Mouse (Mus musculus): ENCODE measurements around the gene Trpc7. TPM values are rescaled to one million over a fixed set of nuclear protein-coding genes. Genes with fewer than 3 reads are reported as not detected.

The Trpc7 gene
- polyA plus RNA-seq, 1 experiment from 2014 or later = 6.6 TPM

- ATAC-seq = peak; percentile 43; the same call in 1 of the 2 replicates
- peak overlapping the region; percentile 76 for H3K27ac ChIP-seq (ENCODE audit: low read length)
- 0 out of 2 replicates have a peak, but pooled peaks cover 2% of the 10 kb centered on the region for H3K27me3 ChIP-seq (ENCODE audit: control insufficient read depth, insufficient read depth, low read depth, low read length)
- peaks cover 29% of the 10 kb centered on the region for H3K4me1 ChIP-seq (ENCODE audit: control insufficient read depth, insufficient read depth, low read length)
- H3K4me3 ChIP-seq (ENCODE audit: low read depth, low read length) = no peak overlapping the region
- H3K9ac ChIP-seq (ENCODE audit: low read depth, low read length) = peak overlapping the region; percentile 26; the same call in 1 of the 2 replicates
- H3K4me2 ChIP-seq (ENCODE audit: low read length) = no peak overlapping the region
- 39% methylated on average over 13 of the region's 13 CpGs for WGBS
- no peaks in the 10 kb centered on the region for H3K36me3 ChIP-seq (ENCODE audit: control insufficient read depth, insufficient read depth, low read length)
- no peaks in the 10 kb centered on the region for H3K9me3 ChIP-seq (replicated peaks; ENCODE audit: control insufficient read depth, low read length, poor library complexity, severe bottlenecking)
Observed at GRCm38 (mm10) chr13:56780746-56781469, 114.9 kb downstream of the Trpc7 start.

- no peaks in the 10 kb centered on the region for H3K9me3 ChIP-seq (replicated peaks; ENCODE audit: control insufficient read depth, low read length, poor library complexity, severe bottlenecking)
- H3K4me2 ChIP-seq (ENCODE audit: low read length) = peak overlapping the region; percentile 29
- 4% methylated on average over 5 of the region's 5 CpGs for WGBS
- peak; percentile 86 for ATAC-seq
- peak overlapping the region; percentile 87 for H3K27ac ChIP-seq (ENCODE audit: low read length)
- peaks cover 30% of the 10 kb centered on the region for H3K4me1 ChIP-seq (ENCODE audit: control insufficient read depth, insufficient read depth, low read length)
- H3K36me3 ChIP-seq (ENCODE audit: control insufficient read depth, insufficient read depth, low read length) = no peaks in the 10 kb centered on the region
- peak overlapping the region; percentile 31; the same call in 1 of the 2 replicates for H3K9ac ChIP-seq (ENCODE audit: low read depth, low read length)
- H3K4me3 ChIP-seq (ENCODE audit: low read depth, low read length) = no peak overlapping the region
- 0 out of 2 replicates have a peak, but pooled peaks cover 2% of the 10 kb centered on the region for H3K27me3 ChIP-seq (ENCODE audit: control insufficient read depth, insufficient read depth, low read depth, low read length)
Observed at GRCm38 (mm10) chr13:56774304-56774703, 121.5 kb downstream of the Trpc7 start.

GRCm38 (mm10) chr13:56773262-56773870 lies 122.4 kb downstream of the Trpc7 start:
- Histone ChIP-seq H3K27me3 (ENCODE audit: control insufficient read depth, insufficient read depth, low read depth, low read length) (0 out of 2 replicates have a peak, but pooled peaks cover 2% of the 10 kb centered on the region), H3K27ac (ENCODE audit: low read length) (peak overlapping the region; percentile 87), H3K4me2 (ENCODE audit: low read length) (no peak overlapping the region), H3K4me1 (ENCODE audit: control insufficient read depth, insufficient read depth, low read length) (peaks cover 32% of the 10 kb centered on the region), H3K9ac (ENCODE audit: low read depth, low read length) (no peak overlapping the region), H3K36me3 (ENCODE audit: control insufficient read depth, insufficient read depth, low read length) (no peaks in the 10 kb centered on the region), H3K4me3 (ENCODE audit: low read depth, low read length) (no peak overlapping the region), H3K9me3 (replicated peaks; ENCODE audit: control insufficient read depth, low read length, poor library complexity, severe bottlenecking) (no peaks in the 10 kb centered on the region)
- no peak for ATAC-seq
- WGBS = 62% methylated on average over 14 of the region's 14 CpGs

GRCm38 (mm10) chr13:56772592-56772991 lies 123.2 kb downstream of the Trpc7 start:
- H3K9ac ChIP-seq (ENCODE audit: low read depth, low read length) = no peak overlapping the region
- 0 out of 2 replicates have a peak, but pooled peaks cover 2% of the 10 kb centered on the region for H3K27me3 ChIP-seq (ENCODE audit: control insufficient read depth, insufficient read depth, low read depth, low read length)
- no peak overlapping the region for H3K4me3 ChIP-seq (ENCODE audit: low read depth, low read length)
- H3K4me1 ChIP-seq (ENCODE audit: control insufficient read depth, insufficient read depth, low read length) = peaks cover 32% of the 10 kb centered on the region
- H3K27ac ChIP-seq (ENCODE audit: low read length) = no peak overlapping the region
- H3K36me3 ChIP-seq (ENCODE audit: control insufficient read depth, insufficient read depth, low read length) = no peaks in the 10 kb centered on the region
- WGBS = 42% methylated on average over 3 of the region's 3 CpGs
- no peaks in the 10 kb centered on the region for H3K9me3 ChIP-seq (replicated peaks; ENCODE audit: control insufficient read depth, low read length, poor library complexity, severe bottlenecking)
- ATAC-seq = no peak
- no peak overlapping the region for H3K4me2 ChIP-seq (ENCODE audit: low read length)

DNA sequence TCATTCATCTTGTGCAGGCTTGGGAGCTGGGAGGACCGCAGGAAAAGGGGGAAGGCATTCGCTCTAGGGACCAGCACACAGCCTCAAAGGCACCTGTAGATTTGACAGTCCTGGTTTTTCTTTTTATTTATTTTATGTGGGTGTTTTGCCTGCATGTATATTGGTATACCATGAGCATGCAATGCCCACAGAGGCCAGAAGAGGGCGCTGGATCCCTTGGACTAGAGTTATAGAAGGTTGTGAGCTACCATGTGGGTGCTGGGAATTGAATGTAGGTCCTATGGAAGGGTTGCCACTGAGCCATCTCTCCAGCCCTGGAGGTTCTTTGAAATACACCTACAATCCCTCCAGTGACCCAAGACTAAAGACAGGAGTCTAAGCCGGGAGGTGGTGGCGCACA lies 125.0 kb downstream of the Trpc7 start:
- H3K9me3 ChIP-seq (replicated peaks; ENCODE audit: control insufficient read depth, low read length, poor library complexity, severe bottlenecking) = no peaks in the 10 kb centered on the region
- H3K4me2 ChIP-seq (ENCODE audit: low read length) = no peak overlapping the region
- ATAC-seq = no peak
- peaks cover 32% of the 10 kb centered on the region for H3K4me1 ChIP-seq (ENCODE audit: control insufficient read depth, insufficient read depth, low read length)
- WGBS = 65% methylated on average over 5 of the region's 5 CpGs
- peak overlapping the region; percentile 23 for H3K27ac ChIP-seq (ENCODE audit: low read length)
- H3K36me3 ChIP-seq (ENCODE audit: control insufficient read depth, insufficient read depth, low read length) = no peaks in the 10 kb centered on the region
- no peaks in the 10 kb centered on the region for H3K27me3 ChIP-seq (ENCODE audit: control insufficient read depth, insufficient read depth, low read depth, low read length)
- H3K9ac ChIP-seq (ENCODE audit: low read depth, low read length) = no peak overlapping the region
- no peak overlapping the region for H3K4me3 ChIP-seq (ENCODE audit: low read depth, low read length)

GRCm38 (mm10) chr13:56770136-56770578 lies 125.6 kb downstream of the Trpc7 start:
- H3K4me1 ChIP-seq (ENCODE audit: control insufficient read depth, insufficient read depth, low read length) = peaks cover 33% of the 10 kb centered on the region
- no peaks in the 10 kb centered on the region for H3K27me3 ChIP-seq (ENCODE audit: control insufficient read depth, insufficient read depth, low read depth, low read length)
- H3K9me3 ChIP-seq (replicated peaks; ENCODE audit: control insufficient read depth, low read length, poor library complexity, severe bottlenecking) = no peaks in the 10 kb centered on the region
- no peaks in the 10 kb centered on the region for H3K36me3 ChIP-seq (ENCODE audit: control insufficient read depth, insufficient read depth, low read length)
- no peak overlapping the region for H3K9ac ChIP-seq (ENCODE audit: low read depth, low read length)
- 38% methylated on average over 1 of the region's 1 CpGs for WGBS
- H3K4me3 ChIP-seq (ENCODE audit: low read depth, low read length) = no peak overlapping the region
- H3K27ac ChIP-seq (ENCODE audit: low read length) = peak overlapping the region; percentile 24
- no peak for ATAC-seq
- H3K4me2 ChIP-seq (ENCODE audit: low read length) = no peak overlapping the region

GRCm38 (mm10) chr13:56769431-56769830 lies 126.4 kb downstream of the Trpc7 start:
- Histone ChIP-seq H3K4me3 (ENCODE audit: low read depth, low read length) (no peak overlapping the region), H3K9ac (ENCODE audit: low read depth, low read length) (no peak overlapping the region), H3K27ac (ENCODE audit: low read length) (peak overlapping the region; percentile 24; the same call in 1 of the 2 replicates), H3K4me1 (ENCODE audit: control insufficient read depth, insufficient read depth, low read length) (peaks cover 27% of the 10 kb centered on the region), H3K27me3 (ENCODE audit: control insufficient read depth, insufficient read depth, low read depth, low read length) (no peaks in the 10 kb centered on the region), H3K4me2 (ENCODE audit: low read length) (no peak overlapping the region), H3K36me3 (ENCODE audit: control insufficient read depth, insufficient read depth, low read length) (no peaks in the 10 kb centered on the region), H3K9me3 (replicated peaks; ENCODE audit: control insufficient read depth, low read length, poor library complexity, severe bottlenecking) (no peaks in the 10 kb centered on the region)
- WGBS = 18% methylated on average over 4 of the region's 4 CpGs
- ATAC-seq = no peak

DNA sequence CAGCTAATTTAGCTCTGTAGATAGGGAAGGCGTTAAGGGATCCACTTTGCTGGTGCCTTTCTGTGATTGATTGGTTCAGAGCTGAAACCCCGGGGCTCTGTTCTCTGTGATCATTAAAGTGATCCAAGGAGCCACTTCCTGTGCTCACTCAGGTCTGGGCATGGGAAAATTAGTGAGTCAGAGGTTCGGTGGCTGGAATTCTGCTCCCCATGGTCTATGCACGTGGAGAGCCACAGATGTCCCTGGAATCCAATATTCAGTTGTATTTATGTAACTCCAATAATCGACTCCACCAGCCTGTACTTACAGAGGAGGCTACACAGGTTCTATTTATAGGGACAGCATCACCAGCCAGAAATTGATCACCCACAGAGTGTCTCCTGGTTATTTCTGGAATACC lies 129.6 kb downstream of the Trpc7 start:
- ATAC-seq = no peak
- no peak overlapping the region for H3K27ac ChIP-seq (ENCODE audit: low read length)

More for the DNA sequence above, 129.6 kb downstream of the Trpc7 start:
- H3K9ac ChIP-seq (ENCODE audit: low read depth, low read length) = no peak overlapping the region
- no peaks in the 10 kb centered on the region for H3K9me3 ChIP-seq (replicated peaks; ENCODE audit: control insufficient read depth, low read length, poor library complexity, severe bottlenecking)
- H3K4me3 ChIP-seq (ENCODE audit: low read depth, low read length) = no peak overlapping the region
- no peaks in the 10 kb centered on the region for H3K27me3 ChIP-seq (ENCODE audit: control insufficient read depth, insufficient read depth, low read depth, low read length)
- no peak overlapping the region for H3K4me2 ChIP-seq (ENCODE audit: low read length)
- 37% methylated on average over 5 of the region's 5 CpGs for WGBS
- peaks cover 24% of the 10 kb centered on the region for H3K4me1 ChIP-seq (ENCODE audit: control insufficient read depth, insufficient read depth, low read length)
- H3K36me3 ChIP-seq (ENCODE audit: control insufficient read depth, insufficient read depth, low read length) = no peaks in the 10 kb centered on the region

All from midbrain, embryonic 16.5 days (tissue).